Mouse (Mus musculus): Measurements from ENCODE around the gene Slc35f1.

DNA sequence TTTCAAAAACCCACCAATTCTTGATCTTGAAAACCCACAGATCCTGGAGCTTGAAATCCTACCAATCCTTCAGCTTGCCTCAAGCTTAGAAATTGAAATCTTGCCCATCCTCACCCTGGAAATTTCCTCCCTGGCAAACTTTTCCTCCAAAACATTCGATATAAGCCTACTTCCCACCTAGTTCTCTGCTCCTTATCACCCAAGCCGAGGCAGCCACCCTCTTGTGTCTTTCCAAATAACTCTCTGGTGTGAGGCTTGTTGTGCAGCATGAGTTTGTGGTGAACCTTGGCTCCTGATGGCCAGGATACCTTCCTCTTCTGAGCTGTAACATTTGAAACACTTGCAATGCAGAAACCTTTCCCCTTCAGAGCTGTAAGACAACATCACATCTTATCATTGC lies 132.6 kb downstream of the Slc35f1 start:
- TF ChIP-seq GATA1 (IDR thresholded peaks at IDR 0.05; ENCODE audit: borderline replicate concordance, low read length) (no peak), FLI1 (IDR thresholded peaks at IDR 0.05; ENCODE audit: low read length) (no peak)
